Mouse (Mus musculus): ENCODE data around the gene Stx6.

- TF ChIP-seq GATA1 (IDR thresholded peaks at IDR 0.05; ENCODE audit: borderline replicate concordance, low read length): no peak
- no peak for TF ChIP-seq FLI1 (IDR thresholded peaks at IDR 0.05; ENCODE audit: low read length)
These were observed 31.8 kb upstream of the Stx6 start for GRCm38 (mm10) chr1:155126716-155127115.
